Mouse (Mus musculus): ENCODE results near the gene Phf12. TPM values are rescaled to one million over a fixed set of nuclear protein-coding genes. Genes with fewer than 3 reads are reported as not detected.

The Phf12 gene
- 21.0 and 23.1 TPM in 2 replicates for polyA plus RNA-seq (2016; fragmentation: Nextera tagmentation; extraction: Ambion mirVana)

GRCm38 (mm10) chr11:77982441-77982905 is at the start of gene Phf12:
TSS of gene Phf12 (plus strand) at chr11:77982754.
- Histone ChIP-seq H3K36me3 (peaks cover 31% of the 10 kb centered on the region), H3K27ac (peak within 1 kb of the TSS; percentile 95), H3K4me3 (peak within 1 kb of the TSS; percentile 99), H3K9me3 (replicated peaks) (no peaks in the 10 kb centered on the region), H3K4me1 (peaks cover 15% of the 10 kb centered on the region), H3K27me3 (ENCODE audit: low read depth, poor library complexity, severe bottlenecking) (peaks cover 5% of the 10 kb centered on the region; the same call in 1 of the 2 replicates)
- peak; percentile 98 for DNase-seq (ENCODE audit: low spot score)
- WGBS, result under 1% methylated on average over 62 of the region's 62 CpGs

- Histone ChIP-seq H3K27me3 (ENCODE audit: low read depth, poor library complexity, severe bottlenecking) (peaks cover 100% of the 10 kb centered on the region), H3K36me3 (no peaks in the 10 kb centered on the region), H3K4me1 (peaks cover 26% of the 10 kb centered on the region), H3K4me3 (no peak overlapping the region), H3K9me3 (replicated peaks) (no peaks in the 10 kb centered on the region), H3K27ac (no peak overlapping the region)
- WGBS, result 4% methylated on average over 4 of the region's 4 CpGs
- no peak for DNase-seq (ENCODE audit: low spot score)
Measured at GRCm38 (mm10) chr11:77934111-77934521, 48.4 kb upstream of the Phf12 start.

GRCm38 (mm10) chr11:77934568-77935311 is 47.8 kb upstream of the Phf12 start:
- no peak for DNase-seq (ENCODE audit: low spot score)
- no peaks in the 10 kb centered on the region for H3K9me3 ChIP-seq (replicated peaks)
- 57% methylated on average over 5 of the region's 5 CpGs for WGBS
- H3K4me3 ChIP-seq, result no peak overlapping the region
- H3K4me1 ChIP-seq, result peaks cover 26% of the 10 kb centered on the region
- no peak overlapping the region for H3K27ac ChIP-seq
- H3K36me3 ChIP-seq, result no peaks in the 10 kb centered on the region
- H3K27me3 ChIP-seq (ENCODE audit: low read depth, poor library complexity, severe bottlenecking), result peaks cover 100% of the 10 kb centered on the region

- no peak overlapping the region for H3K4me3 ChIP-seq
- H3K9me3 ChIP-seq (replicated peaks), result no peaks in the 10 kb centered on the region
- H3K27me3 ChIP-seq (ENCODE audit: low read depth, poor library complexity, severe bottlenecking), result peaks cover 100% of the 10 kb centered on the region
- H3K4me1 ChIP-seq, result peaks cover 20% of the 10 kb centered on the region
- H3K36me3 ChIP-seq, result no peaks in the 10 kb centered on the region
- no peak for DNase-seq (ENCODE audit: low spot score)
- 12% methylated on average over 8 of the region's 8 CpGs for WGBS
- no peak overlapping the region for H3K27ac ChIP-seq
Measured at GRCm38 (mm10) chr11:77936846-77937245, 45.7 kb upstream of the Phf12 start.

GRCm38 (mm10) chr11:77937649-77938410 is 44.7 kb upstream of the Phf12 start:
- Histone ChIP-seq H3K4me1 (peaks cover 29% of the 10 kb centered on the region), H3K4me3 (no peak overlapping the region), H3K27ac (no peak overlapping the region), H3K36me3 (no peaks in the 10 kb centered on the region), H3K9me3 (replicated peaks) (no peaks in the 10 kb centered on the region), H3K27me3 (ENCODE audit: low read depth, poor library complexity, severe bottlenecking) (peaks cover 100% of the 10 kb centered on the region)
- 31% methylated on average over 4 of the region's 4 CpGs for WGBS
- no peak for DNase-seq (ENCODE audit: low spot score)

GRCm38 (mm10) chr11:77942230-77942629 is 40.3 kb upstream of the Phf12 start:
- H3K27ac ChIP-seq, result peak overlapping the region; percentile 63; the same call in 1 of the 2 replicates
- WGBS, result 9% methylated on average over 5 of the region's 5 CpGs
- H3K27me3 ChIP-seq (ENCODE audit: low read depth, poor library complexity, severe bottlenecking), result peaks cover 100% of the 10 kb centered on the region
- peak; percentile 47 for DNase-seq (ENCODE audit: low spot score)
- H3K4me3 ChIP-seq, result no peak overlapping the region
- no peaks in the 10 kb centered on the region for H3K9me3 ChIP-seq (replicated peaks)
- H3K4me1 ChIP-seq, result peaks cover 52% of the 10 kb centered on the region
- no peaks in the 10 kb centered on the region for H3K36me3 ChIP-seq

- peak; percentile 36 for DNase-seq (ENCODE audit: low spot score)
- no peak overlapping the region; the same call in 1 of the 2 replicates for H3K4me3 ChIP-seq
- H3K27ac ChIP-seq, result peak overlapping the region; percentile 53; the same call in 1 of the 2 replicates
- no peaks in the 10 kb centered on the region for H3K36me3 ChIP-seq
- H3K9me3 ChIP-seq (replicated peaks), result no peaks in the 10 kb centered on the region
- WGBS, result 5% methylated on average over 9 of the region's 9 CpGs
- peaks cover 36% of the 10 kb centered on the region for H3K4me1 ChIP-seq
- peaks cover 97% of the 10 kb centered on the region for H3K27me3 ChIP-seq (ENCODE audit: low read depth, poor library complexity, severe bottlenecking)
Measured at GRCm38 (mm10) chr11:77947860-77948259, 34.7 kb upstream of the Phf12 start.

GRCm38 (mm10) chr11:77950125-77950685 is 32.3 kb upstream of the Phf12 start:
- Histone ChIP-seq H3K36me3 (no peaks in the 10 kb centered on the region), H3K9me3 (replicated peaks) (no peaks in the 10 kb centered on the region), H3K4me3 (no peak overlapping the region), H3K4me1 (peaks cover 27% of the 10 kb centered on the region), H3K27ac (no peak overlapping the region), H3K27me3 (ENCODE audit: low read depth, poor library complexity, severe bottlenecking) (peaks cover 97% of the 10 kb centered on the region)
- WGBS, result 41% methylated on average over 12 of the region's 12 CpGs
- no peak for DNase-seq (ENCODE audit: low spot score)

GRCm38 (mm10) chr11:77950797-77951228 is 31.7 kb upstream of the Phf12 start:
- Histone ChIP-seq H3K4me1 (peaks cover 27% of the 10 kb centered on the region), H3K9me3 (replicated peaks) (no peaks in the 10 kb centered on the region), H3K4me3 (no peak overlapping the region), H3K27ac (no peak overlapping the region), H3K27me3 (ENCODE audit: low read depth, poor library complexity, severe bottlenecking) (peaks cover 97% of the 10 kb centered on the region), H3K36me3 (no peaks in the 10 kb centered on the region)
- whole genome bisulfite sequencing, result 67% methylated on average over 5 of the region's 5 CpGs
- DNase-seq (ENCODE audit: low spot score), result no peak

GRCm38 (mm10) chr11:77953671-77954070 is 28.9 kb upstream of the Phf12 start:
- no peaks in the 10 kb centered on the region for H3K4me1 ChIP-seq
- H3K4me3 ChIP-seq, result no peak overlapping the region
- WGBS, result 37% methylated on average over 9 of the region's 9 CpGs
- H3K27me3 ChIP-seq (ENCODE audit: low read depth, poor library complexity, severe bottlenecking), result peaks cover 98% of the 10 kb centered on the region
- no peaks in the 10 kb centered on the region for H3K9me3 ChIP-seq (replicated peaks)
- DNase-seq (ENCODE audit: low spot score), result peak; percentile 65
- no peaks in the 10 kb centered on the region for H3K36me3 ChIP-seq
- no peak overlapping the region for H3K27ac ChIP-seq

GRCm38 (mm10) chr11:77956428-77956827 is 26.1 kb upstream of the Phf12 start:
- Histone ChIP-seq H3K27me3 (ENCODE audit: low read depth, poor library complexity, severe bottlenecking) (peaks cover 100% of the 10 kb centered on the region), H3K4me3 (no peak overlapping the region), H3K36me3 (no peaks in the 10 kb centered on the region), H3K27ac (no peak overlapping the region), H3K9me3 (replicated peaks) (no peaks in the 10 kb centered on the region), H3K4me1 (no peaks in the 10 kb centered on the region; the same call in 1 of the 2 replicates)
- DNase-seq (ENCODE audit: low spot score), result no peak
- WGBS, result 56% methylated on average over 3 of the region's 3 CpGs

- Histone ChIP-seq H3K4me1 (no peaks in the 10 kb centered on the region; the same call in 1 of the 2 replicates), H3K9me3 (replicated peaks) (no peaks in the 10 kb centered on the region), H3K4me3 (no peak overlapping the region), H3K36me3 (no peaks in the 10 kb centered on the region), H3K27ac (no peak overlapping the region), H3K27me3 (ENCODE audit: low read depth, poor library complexity, severe bottlenecking) (peaks cover 100% of the 10 kb centered on the region)
- no peak for DNase-seq (ENCODE audit: low spot score)
- 88% methylated on average over 2 of the region's 2 CpGs for WGBS
Measured at GRCm38 (mm10) chr11:77958268-77958667, 24.3 kb upstream of the Phf12 start.
